Mouse (Mus musculus) embryonic fibroblast, embryonic 13.5 days (primary cell): ENCODE results near the gene Fars2.

Experiments
- CTCF ChIP-seq: IDR thresholded peaks from 2 replicates; pipeline ENCODE4 v1.5.1; 2011; ENCODE audit warnings: mild to moderate bottlenecking, control low read depth, low read length, moderate library complexity, borderline replicate concordance; ENCODE audit not compliant: insufficient read depth
- POLR2A ChIP-seq: IDR thresholded peaks from 2 replicates; pipeline ENCODE4 v1.6.1; 2011; ENCODE audit warnings: low read depth, mild to moderate bottlenecking, control low read depth, low read length, moderate library complexity

DNA sequence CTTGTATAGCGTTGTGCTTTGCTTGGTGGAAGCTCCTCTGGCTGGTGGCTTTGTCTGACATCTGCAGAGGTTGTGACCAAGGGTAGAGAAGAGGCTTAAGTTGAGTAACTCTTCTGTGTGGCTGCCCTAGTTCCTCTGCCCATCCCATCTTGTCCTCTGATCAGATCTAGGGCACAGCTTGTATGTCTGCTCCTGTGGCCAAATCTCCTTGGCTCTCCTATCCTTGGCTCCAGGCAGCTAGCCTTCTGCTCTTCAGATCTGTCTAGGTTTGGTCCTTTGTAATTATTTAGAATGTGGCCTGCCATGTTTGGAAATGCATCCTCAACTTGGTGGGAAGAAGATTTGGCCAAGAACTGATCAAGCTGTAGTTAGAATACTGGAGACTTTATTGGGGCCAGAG lies 150.2 kb downstream of the Fars2 start:
- no peak for TF ChIP-seq CTCF
- no peak for TF ChIP-seq POLR2A
